ENCODE assay signal across 8 mouse cellular contexts in the genomic region with DNA sequence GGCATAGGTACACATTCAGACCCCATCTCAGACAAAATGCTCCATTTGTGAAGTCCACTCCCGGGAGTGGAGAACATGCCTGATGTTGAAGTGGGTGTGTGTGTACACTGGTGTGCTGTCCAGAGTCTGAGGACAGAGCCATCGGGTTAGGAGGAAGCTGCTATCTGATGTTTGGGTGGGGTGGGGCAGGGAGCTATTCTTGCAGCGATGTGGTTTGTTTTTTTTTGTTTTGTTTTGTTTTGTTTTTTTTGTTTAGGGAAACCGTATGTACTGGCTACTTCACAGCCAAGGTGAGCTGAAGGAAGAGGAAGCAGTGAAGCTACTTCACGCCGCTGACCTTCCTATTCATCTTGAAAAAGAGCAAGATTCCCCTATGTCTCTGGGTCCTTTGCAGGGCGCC. TPM values are rescaled to one million over a fixed set of nuclear protein-coding genes. Genes with fewer than 3 reads are reported as not detected.
DNase-seq lines count a peak whose midpoint lies in the region; ATAC-seq and TF ChIP-seq lines count a peak whose summit lies in the region.

No protein-coding gene starts in this region.

- 0 out of 2 replicates have a peak, but pooled peaks cover 6% of the 10 kb centered on the region for H3K36me3 ChIP-seq in embryonic facial prominence, embryonic 15.5 days
- no peaks in the 10 kb centered on the region for H3K36me3 ChIP-seq in intestine, embryonic 16.5 days (ENCODE audit: control insufficient read depth, insufficient read depth, low read length)
- H3K36me3 ChIP-seq in midbrain, embryonic 14.5 days (ENCODE audit: control insufficient read depth, insufficient read depth, low read length), result no peaks in the 10 kb centered on the region

- peak overlapping the region; percentile 77 for H3K4me3 ChIP-seq in layer of hippocampus, adult 2 months
- peak overlapping the region; percentile 98 for H3K4me3 ChIP-seq in embryonic facial prominence, embryonic 15.5 days (replicated peaks)
- H3K4me3 ChIP-seq in intestine, embryonic 16.5 days (ENCODE audit: low read length), result peak overlapping the region; percentile 96
- peak overlapping the region; percentile 83 for H3K4me3 ChIP-seq in midbrain, embryonic 14.5 days (replicated peaks; ENCODE audit: low read depth, low read length)

- 8% methylated on average over 7 of the region's 7 CpGs for WGBS in embryonic facial prominence, embryonic 15.5 days
- 5% methylated on average over 7 of the region's 7 CpGs for WGBS in intestine, embryonic 16.5 days
- WGBS in midbrain, embryonic 14.5 days, result 9% methylated on average over 7 of the region's 7 CpGs

- no peak for DNase-seq in layer of hippocampus, adult 2 months (ENCODE audit: low spot score in 2 of 2)
- DNase-seq in layer of hippocampus, postnatal 10 days (ENCODE audit: low spot score in 2 of 2), result no peak
- peak; percentile 34 for DNase-seq in midbrain, embryonic 14.5 days
- no peak for DNase-seq in left cerebral cortex, postnatal 25 days (ENCODE audit: low spot score in 2 of 2)
- no peak for DNase-seq in layer of hippocampus, adult 8-10 months (ENCODE audit: low spot score in 2 of 2)
- DNase-seq in thymus, postnatal 25 days, result no peak

- peaks cover 24% of the 10 kb centered on the region for H3K4me1 ChIP-seq in embryonic facial prominence, embryonic 15.5 days
- peaks cover 15% of the 10 kb centered on the region for H3K4me1 ChIP-seq in intestine, embryonic 16.5 days (ENCODE audit: control insufficient read depth, insufficient read depth, low read length)
- peaks cover 15% of the 10 kb centered on the region for H3K4me1 ChIP-seq in midbrain, embryonic 14.5 days (ENCODE audit: control insufficient read depth, insufficient read depth, low read length)

- TF ChIP-seq CTCF in layer of hippocampus, adult 2 months (conservative IDR thresholded peaks at IDR 0.05), result no peak

- no peaks in the 10 kb centered on the region for H3K9me3 ChIP-seq in embryonic facial prominence, embryonic 15.5 days (replicated peaks)
- no peaks in the 10 kb centered on the region for H3K9me3 ChIP-seq in intestine, embryonic 16.5 days (ENCODE audit: control insufficient read depth, low read length)
- H3K9me3 ChIP-seq in midbrain, embryonic 14.5 days (ENCODE audit: control insufficient read depth, low read length), result no peaks in the 10 kb centered on the region

- H3K27ac ChIP-seq in layer of hippocampus, adult 2 months, result peak overlapping the region; percentile 97; the same call in 1 of the 2 replicates
- H3K27ac ChIP-seq in embryonic facial prominence, embryonic 15.5 days (replicated peaks), result peak overlapping the region; percentile 94
- peak overlapping the region; percentile 90 for H3K27ac ChIP-seq in intestine, embryonic 16.5 days (ENCODE audit: low read length)
- peak overlapping the region; percentile 94 for H3K27ac ChIP-seq in midbrain, embryonic 14.5 days (replicated peaks; ENCODE audit: low read depth, low read length)

- H3K27me3 ChIP-seq in embryonic facial prominence, embryonic 15.5 days, result no peaks in the 10 kb centered on the region
- no peaks in the 10 kb centered on the region for H3K27me3 ChIP-seq in intestine, embryonic 16.5 days (replicated peaks; ENCODE audit: control insufficient read depth, insufficient read depth, low read length)
- H3K27me3 ChIP-seq in midbrain, embryonic 14.5 days (ENCODE audit: control insufficient read depth, insufficient read depth, low read length), result no peaks in the 10 kb centered on the region

- intact Hi-C loops in left cerebral cortex, postnatal 25 days (cut with DNase I), result no loop called here

- peak overlapping the region; percentile 76 for H3K4me2 ChIP-seq in embryonic facial prominence, embryonic 15.5 days (replicated peaks)
- H3K4me2 ChIP-seq in intestine, embryonic 16.5 days (ENCODE audit: low read depth, low read length), result peak overlapping the region; percentile 57
- peak overlapping the region; percentile 78 for H3K4me2 ChIP-seq in midbrain, embryonic 14.5 days (ENCODE audit: low read length)

- peak overlapping the region; percentile 92 for H3K9ac ChIP-seq in embryonic facial prominence, embryonic 15.5 days
- H3K9ac ChIP-seq in intestine, embryonic 16.5 days (ENCODE audit: low read depth, low read length), result peak overlapping the region; percentile 95
- peak overlapping the region; percentile 94 for H3K9ac ChIP-seq in midbrain, embryonic 14.5 days (replicated peaks; ENCODE audit: low read length)

- no peak for ATAC-seq in embryonic facial prominence, embryonic 15.5 days (ENCODE audit: insufficient number of reproducible peaks, low FRiP score, low TSS enrichment, low read depth)
- ATAC-seq in intestine, embryonic 16.5 days, result no peak
- no peak for ATAC-seq in midbrain, embryonic 14.5 days (ENCODE audit: low FRiP score, low TSS enrichment)

RNA-seq across cellular contexts. Expression of gene Stk38, which starts 1.0 kb away (rescaled TPM):
- total RNA-seq in layer of hippocampus, adult 2 months (2021), result 10 to 100 TPM; 50.4 to 65.6 TPM
- 10 to 100 TPM; 55.9 to 63.8 TPM for total RNA-seq in layer of hippocampus, postnatal 10 days (2021)
- 111 and 122 TPM in 2 replicates for polyA plus RNA-seq in embryonic facial prominence, embryonic 15.5 days (2015; fragmentation: Nextera tagmentation; extraction: Ambion mirVana)
- 98.3 and 104 TPM in 2 replicates for polyA plus RNA-seq in intestine, embryonic 16.5 days (2015; fragmentation: Nextera tagmentation; extraction: Ambion mirVana)
- polyA plus RNA-seq in midbrain, embryonic 14.5 days (2014; fragmentation: Nextera tagmentation; extraction: Ambion mirVana), result 74.8 and 102 TPM in 2 replicates
- total RNA-seq in left cerebral cortex, postnatal 25 days (2021), result 10 to 100 TPM; 44.9 to 59.3 TPM
- total RNA-seq in layer of hippocampus, adult 8-10 months (2022), result 10 to 100 TPM; 56.9 to 81.7 (median 64.5) TPM

RNA-seq across cellular contexts. Expression of gene Srsf3, which starts 25.6 kb away (rescaled TPM):
- total RNA-seq in layer of hippocampus, adult 2 months (2021), result 100 to 1,000 TPM; 125 to 130 TPM
- total RNA-seq in layer of hippocampus, postnatal 10 days (2021), result 100 to 1,000 TPM; 179 to 207 TPM
- polyA plus RNA-seq in embryonic facial prominence, embryonic 15.5 days (2015; fragmentation: Nextera tagmentation; extraction: Ambion mirVana), result 485 and 487 TPM in 2 replicates
- 393 and 451 TPM in 2 replicates for polyA plus RNA-seq in intestine, embryonic 16.5 days (2015; fragmentation: Nextera tagmentation; extraction: Ambion mirVana)
- polyA plus RNA-seq in midbrain, embryonic 14.5 days (2014; fragmentation: Nextera tagmentation; extraction: Ambion mirVana), result 486 and 559 TPM in 2 replicates
- 100 to 1,000 TPM; 113 to 117 TPM for total RNA-seq in left cerebral cortex, postnatal 25 days (2021)
- total RNA-seq in layer of hippocampus, adult 8-10 months (2022), result 100 to 1,000 TPM; 117 to 141 (median 132) TPM

RNA-seq across cellular contexts. Expression of gene Kctd20, which starts 55.1 kb away (rescaled TPM):
- total RNA-seq in layer of hippocampus, adult 2 months (2021), result 10 to 100 TPM; 58.7 to 64.4 TPM
- 10 to 100 TPM; 73.4 to 78.0 TPM for total RNA-seq in layer of hippocampus, postnatal 10 days (2021)
- polyA plus RNA-seq in embryonic facial prominence, embryonic 15.5 days (2015; fragmentation: Nextera tagmentation; extraction: Ambion mirVana), result 88.2 and 90.9 TPM in 2 replicates
- polyA plus RNA-seq in intestine, embryonic 16.5 days (2015; fragmentation: Nextera tagmentation; extraction: Ambion mirVana), result 57.0 and 62.3 TPM in 2 replicates
- 61.1 and 93.6 TPM in 2 replicates for polyA plus RNA-seq in midbrain, embryonic 14.5 days (2014; fragmentation: Nextera tagmentation; extraction: Ambion mirVana)
- total RNA-seq in left cerebral cortex, postnatal 25 days (2021), result 10 to 100 TPM; 74.0 to 77.4 TPM
- total RNA-seq in layer of hippocampus, adult 8-10 months (2022), result 10 to 100 TPM; 56.0 to 80.0 (median 62.1) TPM
